Mouse (Mus musculus): ENCODE measurements around the gene Arhgap35.

Gene Arhgap35

GRCm38 (mm10) chr7:16525448-16525847 is 89.3 kb downstream of the Arhgap35 start:
- no peak for DNase-seq (ENCODE audit: low read depth, low spot score)

GRCm38 (mm10) chr7:16524308-16524707 is 90.5 kb downstream of the Arhgap35 start:
- DNase-seq (ENCODE audit: low read depth, low spot score), result peak; percentile 4

- no peak for DNase-seq (ENCODE audit: low read depth, low spot score)
Observed at GRCm38 (mm10) chr7:16519310-16519709, 95.5 kb downstream of the Arhgap35 start.

- DNase-seq (ENCODE audit: low read depth, low spot score), result no peak
Observed at GRCm38 (mm10) chr7:16517198-16517597, 97.6 kb downstream of the Arhgap35 start.

- peak; percentile 81 for DNase-seq (ENCODE audit: low read depth, low spot score)
Observed at GRCm38 (mm10) chr7:16507284-16507683, 107.5 kb downstream of the Arhgap35 start.

- no peak for DNase-seq (ENCODE audit: low read depth, low spot score)
Observed at GRCm38 (mm10) chr7:16505226-16505593, 109.6 kb downstream of the Arhgap35 start.

- no peak for DNase-seq (ENCODE audit: low read depth, low spot score)
Observed at GRCm38 (mm10) chr7:16504573-16505225, 110.1 kb downstream of the Arhgap35 start.

- no peak for DNase-seq (ENCODE audit: low read depth, low spot score)
Observed at GRCm38 (mm10) chr7:16501571-16501970, 113.2 kb downstream of the Arhgap35 start.

GRCm38 (mm10) chr7:16499671-16500104 is 115.1 kb downstream of the Arhgap35 start:
- no peak for DNase-seq (ENCODE audit: low read depth, low spot score)

GRCm38 (mm10) chr7:16496260-16496659 is 118.5 kb downstream of the Arhgap35 start:
- no peak for DNase-seq (ENCODE audit: low read depth, low spot score)

GRCm38 (mm10) chr7:16493361-16493760 is 121.4 kb downstream of the Arhgap35 start:
- DNase-seq (ENCODE audit: low read depth, low spot score), result peak; percentile 47

GRCm38 (mm10) chr7:16492211-16492610 is 122.6 kb downstream of the Arhgap35 start:
- no peak for DNase-seq (ENCODE audit: low read depth, low spot score)

GRCm38 (mm10) chr7:16491759-16492158 is 123.0 kb downstream of the Arhgap35 start:
- peak; percentile 80 for DNase-seq (ENCODE audit: low read depth, low spot score)

GRCm38 (mm10) chr7:16489948-16490347 is 124.8 kb downstream of the Arhgap35 start:
- peak; percentile 85 for DNase-seq (ENCODE audit: low read depth, low spot score)

- no peak for DNase-seq (ENCODE audit: low read depth, low spot score)
Observed at GRCm38 (mm10) chr7:16488816-16489215, 126.0 kb downstream of the Arhgap35 start.

- no peak for DNase-seq (ENCODE audit: low read depth, low spot score)
Observed at GRCm38 (mm10) chr7:16477628-16478027, 137.2 kb downstream of the Arhgap35 start, which contains the start of gene Npas1. Gene Npas1 (minus strand): TSS chr7:16477728.

- peak; percentile 80 for DNase-seq (ENCODE audit: low read depth, low spot score)
Observed at GRCm38 (mm10) chr7:16476600-16476989, 138.2 kb downstream of the Arhgap35 start.

- DNase-seq (ENCODE audit: low read depth, low spot score), result no peak
Observed at GRCm38 (mm10) chr7:16475764-16476599, 138.8 kb downstream of the Arhgap35 start.

GRCm38 (mm10) chr7:16475321-16475720 is 139.5 kb downstream of the Arhgap35 start:
- DNase-seq (ENCODE audit: low read depth, low spot score), result no peak

- DNase-seq (ENCODE audit: low read depth, low spot score), result peak; percentile 52
Observed at GRCm38 (mm10) chr7:16474445-16474844, 140.3 kb downstream of the Arhgap35 start.

GRCm38 (mm10) chr7:16473847-16474246 is 140.9 kb downstream of the Arhgap35 start:
- DNase-seq (ENCODE audit: low read depth, low spot score), result no peak

- no peak for DNase-seq (ENCODE audit: low read depth, low spot score)
Observed at GRCm38 (mm10) chr7:16472116-16472709, 142.6 kb downstream of the Arhgap35 start.
